Mouse (Mus musculus): ENCODE data around the gene 0610010K14Rik. TPM values are rescaled to one million over a fixed set of nuclear protein-coding genes. Genes with fewer than 3 reads are reported as not detected.

Gene 0610010K14Rik
- polyA plus RNA-seq (2014; fragmentation: Illumina TruSeq; extraction: RNeasy Lipid Tissue Mini Kit (QIAGEN cat#74804); ENCODE audit: low read depth, low replicate concordance): 1.8 TPM

GRCm38 (mm10) chr11:70237457-70238167 is at the start of gene 0610010K14Rik:
Gene 0610010K14Rik (minus strand): TSS chr11:70237914.

DNA sequence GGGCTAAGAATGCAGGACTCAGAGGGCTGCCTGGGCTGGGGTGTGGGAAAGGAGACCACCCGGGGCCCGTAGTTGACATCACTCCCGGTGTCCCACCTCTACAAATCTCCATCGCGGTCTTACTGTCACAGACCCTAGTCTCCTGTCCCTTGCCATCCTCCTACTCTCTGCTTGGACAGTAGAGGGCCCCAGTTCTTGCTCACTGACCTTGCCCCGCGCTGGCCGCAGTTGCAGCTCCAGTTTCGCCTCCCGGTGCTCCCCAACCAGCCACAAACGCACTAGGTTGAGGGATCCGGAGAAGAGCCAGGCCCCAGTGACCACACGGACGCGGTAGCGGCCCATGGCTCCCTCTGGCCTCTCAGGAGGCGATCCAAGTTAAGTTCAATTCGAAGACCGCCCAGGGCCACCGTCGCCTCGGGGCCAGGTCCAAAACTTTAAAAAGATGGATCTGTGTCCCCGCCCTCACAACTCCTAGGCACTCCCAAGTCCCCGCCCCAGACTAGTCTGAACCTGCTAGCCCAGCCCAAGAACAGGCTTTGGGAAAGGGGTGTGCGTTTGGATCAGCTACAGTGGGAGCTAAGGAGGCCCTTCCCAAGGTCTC is 17.3 kb upstream of the 0610010K14Rik start, which contains the start of gene Alox12:
Gene Alox12 (minus strand): TSS at position 423 of the 601 bp plus-strand sequence.

GRCm38 (mm10) chr11:70239541-70240279 is 2.0 kb upstream of the 0610010K14Rik start, which contains the start of the genes Gm21988 and Rnasek:
Gene Gm21988 (minus strand): TSS chr11:70239830.
Gene Rnasek (minus strand): TSS chr11:70239842.

DNA sequence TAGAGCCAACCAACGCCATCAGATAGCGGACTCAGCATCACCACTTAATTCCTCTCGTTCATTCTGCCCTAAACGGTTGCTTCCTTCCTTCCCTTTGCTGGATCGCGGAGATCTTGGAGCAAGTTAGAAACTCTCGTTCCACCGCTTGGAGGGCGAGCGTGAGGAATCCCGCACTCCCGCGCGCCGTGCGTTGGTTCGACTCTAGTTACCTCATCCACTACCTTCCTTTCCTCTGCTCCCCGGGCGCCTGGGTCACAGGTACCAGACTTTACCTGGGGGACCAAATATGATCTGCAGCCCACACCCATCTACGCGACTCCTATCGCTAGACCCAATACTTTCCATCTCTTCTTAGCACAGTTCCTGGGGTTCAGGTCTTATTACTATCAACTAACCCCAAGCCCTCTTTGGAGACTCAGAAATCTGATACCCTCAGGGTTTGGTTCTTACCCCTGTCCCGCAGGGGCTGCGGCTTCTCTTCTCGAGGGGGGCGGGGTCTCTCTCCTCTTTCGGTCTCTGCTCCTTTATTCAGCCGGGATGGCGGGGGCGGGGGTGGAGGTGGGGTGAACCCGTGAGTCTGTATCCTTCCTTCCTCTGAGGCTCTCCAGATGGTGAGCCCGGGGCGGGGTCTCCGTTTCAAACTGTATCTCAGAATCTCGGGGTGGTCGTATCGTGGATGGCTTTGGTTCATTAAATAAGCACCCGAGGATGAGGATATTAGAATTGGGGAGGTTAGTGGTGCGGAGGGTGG is 8.3 kb downstream of the 0610010K14Rik start, which contains the start of gene Bcl6b:
Gene Bcl6b (minus strand): TSS at position 539 of the 751 bp plus-strand sequence.

DNA sequence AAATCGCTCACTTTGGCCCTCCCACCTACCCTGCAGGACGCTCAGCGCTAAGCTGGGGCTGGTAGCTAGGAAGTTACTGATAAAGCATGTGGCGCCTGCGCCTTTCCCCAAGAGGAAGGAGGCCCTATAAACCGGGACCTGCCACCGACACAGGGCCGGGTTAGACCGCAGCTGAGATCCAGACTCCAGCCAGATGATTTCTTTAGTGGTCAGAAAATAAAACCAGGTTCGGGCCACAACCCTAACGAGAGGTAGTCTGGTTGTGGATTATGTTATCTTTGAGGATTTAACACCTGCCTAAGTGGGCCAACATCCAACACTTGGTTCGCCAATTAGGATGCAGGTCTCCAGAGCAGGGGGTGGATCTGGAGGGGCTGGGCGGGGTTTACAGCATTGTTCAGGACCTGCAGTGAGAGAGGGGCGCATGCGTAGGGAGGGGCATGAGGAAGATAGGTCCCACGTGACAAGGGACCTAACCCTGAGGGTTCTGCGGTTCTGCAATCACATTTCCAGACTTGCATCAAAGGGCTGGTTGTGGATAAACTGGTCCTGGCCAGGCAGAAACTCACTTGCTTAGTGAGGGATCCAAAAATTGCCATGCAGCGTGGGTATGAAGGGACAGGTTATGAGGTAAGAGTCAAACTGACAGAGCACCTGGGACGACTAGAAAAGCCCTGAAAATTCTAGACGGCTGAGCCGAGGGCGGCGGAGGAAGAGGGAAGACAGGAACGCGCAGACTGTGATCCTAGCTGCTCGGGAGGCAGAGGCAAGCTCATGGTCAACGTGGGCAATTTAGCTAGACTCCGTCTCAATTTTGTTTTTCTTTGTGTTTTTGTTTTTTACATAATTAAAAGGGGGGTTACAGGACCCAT is 16.7 kb downstream of the 0610010K14Rik start, which contains the start of gene Slc16a13:
Gene Slc16a13 (minus strand): TSS at position 334 of the 872 bp plus-strand sequence.

GRCm38 (mm10) chr11:70212423-70212822 is 25.3 kb downstream of the 0610010K14Rik start, which contains the start of gene Slc16a11:
Gene Slc16a11 (plus strand): TSS chr11:70212752.

Other genes with a start within 250 kb of the 0610010K14Rik start
- 508 TPM for gene Gabarap, start 246.8 kb downstream of the 0610010K14Rik start, polyA plus RNA-seq (2014; fragmentation: Illumina TruSeq; extraction: RNeasy Lipid Tissue Mini Kit (QIAGEN cat#74804); ENCODE audit: low read depth, low replicate concordance)
- gene Phf23, start 242.1 kb downstream of the 0610010K14Rik start, polyA plus RNA-seq (2014; fragmentation: Illumina TruSeq; extraction: RNeasy Lipid Tissue Mini Kit (QIAGEN cat#74804); ENCODE audit: low read depth, low replicate concordance): 22.4 TPM
- 0.63 TPM for gene Dvl2, start 237.3 kb downstream of the 0610010K14Rik start, polyA plus RNA-seq (2014; fragmentation: Illumina TruSeq; extraction: RNeasy Lipid Tissue Mini Kit (QIAGEN cat#74804); ENCODE audit: low read depth, low replicate concordance)
- gene Acadvl, start 222.5 kb downstream of the 0610010K14Rik start, polyA plus RNA-seq (2014; fragmentation: Illumina TruSeq; extraction: RNeasy Lipid Tissue Mini Kit (QIAGEN cat#74804); ENCODE audit: low read depth, low replicate concordance): 9.9 TPM
- gene Dlg4, start 221.0 kb downstream of the 0610010K14Rik start, polyA plus RNA-seq (2014; fragmentation: Illumina TruSeq; extraction: RNeasy Lipid Tissue Mini Kit (QIAGEN cat#74804); ENCODE audit: low read depth, low replicate concordance): 1.0 TPM
- not detected for gene Asgr1, start 183.8 kb downstream of the 0610010K14Rik start, polyA plus RNA-seq (2014; fragmentation: Illumina TruSeq; extraction: RNeasy Lipid Tissue Mini Kit (QIAGEN cat#74804); ENCODE audit: low read depth, low replicate concordance)
- gene Asgr2, start 145.3 kb downstream of the 0610010K14Rik start, polyA plus RNA-seq (2014; fragmentation: Illumina TruSeq; extraction: RNeasy Lipid Tissue Mini Kit (QIAGEN cat#74804); ENCODE audit: low read depth, low replicate concordance): not detected
- gene Mgl2, start 107.6 kb downstream of the 0610010K14Rik start, polyA plus RNA-seq (2014; fragmentation: Illumina TruSeq; extraction: RNeasy Lipid Tissue Mini Kit (QIAGEN cat#74804); ENCODE audit: low read depth, low replicate concordance): 5.0 TPM
- 3.1 TPM for gene Clec10a, start 81.7 kb downstream of the 0610010K14Rik start, polyA plus RNA-seq (2014; fragmentation: Illumina TruSeq; extraction: RNeasy Lipid Tissue Mini Kit (QIAGEN cat#74804); ENCODE audit: low read depth, low replicate concordance)
- gene Slc16a11, start 25.2 kb downstream of the 0610010K14Rik start, polyA plus RNA-seq (2014; fragmentation: Illumina TruSeq; extraction: RNeasy Lipid Tissue Mini Kit (QIAGEN cat#74804); ENCODE audit: low read depth, low replicate concordance): 0.69 TPM
- 3.1 TPM for gene Slc16a13, start 16.9 kb downstream of the 0610010K14Rik start, polyA plus RNA-seq (2014; fragmentation: Illumina TruSeq; extraction: RNeasy Lipid Tissue Mini Kit (QIAGEN cat#74804); ENCODE audit: low read depth, low replicate concordance)
- 2.3 TPM for gene Bcl6b, start 8.1 kb downstream of the 0610010K14Rik start, polyA plus RNA-seq (2014; fragmentation: Illumina TruSeq; extraction: RNeasy Lipid Tissue Mini Kit (QIAGEN cat#74804); ENCODE audit: low read depth, low replicate concordance)
- gene Gm21988, start 1.9 kb upstream of the 0610010K14Rik start, polyA plus RNA-seq (2014; fragmentation: Illumina TruSeq; extraction: RNeasy Lipid Tissue Mini Kit (QIAGEN cat#74804); ENCODE audit: low read depth, low replicate concordance): 0.69 TPM
- 24.0 TPM for gene Rnasek, start 1.9 kb upstream of the 0610010K14Rik start, polyA plus RNA-seq (2014; fragmentation: Illumina TruSeq; extraction: RNeasy Lipid Tissue Mini Kit (QIAGEN cat#74804); ENCODE audit: low read depth, low replicate concordance)
- 1.3 TPM for gene Alox12, start 17.4 kb upstream of the 0610010K14Rik start, polyA plus RNA-seq (2014; fragmentation: Illumina TruSeq; extraction: RNeasy Lipid Tissue Mini Kit (QIAGEN cat#74804); ENCODE audit: low read depth, low replicate concordance)
- gene Alox12e, start 84.7 kb upstream of the 0610010K14Rik start, polyA plus RNA-seq (2014; fragmentation: Illumina TruSeq; extraction: RNeasy Lipid Tissue Mini Kit (QIAGEN cat#74804); ENCODE audit: low read depth, low replicate concordance): not detected
- 5.9 TPM for gene Alox15, start 114.1 kb upstream of the 0610010K14Rik start, polyA plus RNA-seq (2014; fragmentation: Illumina TruSeq; extraction: RNeasy Lipid Tissue Mini Kit (QIAGEN cat#74804); ENCODE audit: low read depth, low replicate concordance)
- 6.3 TPM for gene Pelp1, start 172.1 kb upstream of the 0610010K14Rik start, polyA plus RNA-seq (2014; fragmentation: Illumina TruSeq; extraction: RNeasy Lipid Tissue Mini Kit (QIAGEN cat#74804); ENCODE audit: low read depth, low replicate concordance)
- 0.47 TPM for gene Arrb2, start 194.7 kb upstream of the 0610010K14Rik start, polyA plus RNA-seq (2014; fragmentation: Illumina TruSeq; extraction: RNeasy Lipid Tissue Mini Kit (QIAGEN cat#74804); ENCODE audit: low read depth, low replicate concordance)
- 8.1 TPM for gene Med11, start 214.0 kb upstream of the 0610010K14Rik start, polyA plus RNA-seq (2014; fragmentation: Illumina TruSeq; extraction: RNeasy Lipid Tissue Mini Kit (QIAGEN cat#74804); ENCODE audit: low read depth, low replicate concordance)
- gene Zmynd15, start 221.5 kb upstream of the 0610010K14Rik start, polyA plus RNA-seq (2014; fragmentation: Illumina TruSeq; extraction: RNeasy Lipid Tissue Mini Kit (QIAGEN cat#74804); ENCODE audit: low read depth, low replicate concordance): 0.28 TPM
- gene Cxcl16, start 222.1 kb upstream of the 0610010K14Rik start, polyA plus RNA-seq (2014; fragmentation: Illumina TruSeq; extraction: RNeasy Lipid Tissue Mini Kit (QIAGEN cat#74804); ENCODE audit: low read depth, low replicate concordance): 12.0 TPM